Mouse (Mus musculus) layer of hippocampus, adult 8-10 months (tissue): Measurements from ENCODE around the gene Tiam1. TPM values are rescaled to one million over a fixed set of nuclear protein-coding genes. Genes with fewer than 3 reads are reported as not detected.

Experiments
- DNase-seq, 2 experiments: peaks; one replicate each; pipeline ENCODE4 v3.0.0; 2022; ENCODE audit warnings: low spot score in 2 of 2
- total RNA-seq, 4 experiments: library from RNA; stranded (reverse); gene quantifications; 2 replicates each; pipeline ENCODE4 v1.2.4; 2022

Gene Tiam1
- 100 to 1,000 TPM; 103 to 125 (median 116) TPM for total RNA-seq

- peak; percentile 95 to 97 for DNase-seq
These were observed at the start of gene Tiam1 for GRCm38 (mm10) chr16:90143760-90144516. Tiam1 (minus strand) TSS chr16:90143769.

GRCm38 (mm10) chr16:90191289-90191688 lies 47.7 kb upstream of the Tiam1 start:
- DNase-seq, result no peak

GRCm38 (mm10) chr16:90187453-90187852 lies 43.9 kb upstream of the Tiam1 start:
- DNase-seq, result no peak

GRCm38 (mm10) chr16:90185928-90186588 lies 42.5 kb upstream of the Tiam1 start:
- peak; percentile 74 to 89 for DNase-seq

- DNase-seq, result no peak
These were observed 40.6 kb upstream of the Tiam1 start for GRCm38 (mm10) chr16:90184135-90184534.

- DNase-seq, result no peak
These were observed 38.1 kb upstream of the Tiam1 start for GRCm38 (mm10) chr16:90181673-90182072.

- DNase-seq, result no peak
These were observed 37.4 kb upstream of the Tiam1 start for GRCm38 (mm10) chr16:90180975-90181374.

- no peak for DNase-seq
These were observed 36.3 kb upstream of the Tiam1 start for GRCm38 (mm10) chr16:90179892-90180291.

GRCm38 (mm10) chr16:90178404-90178803 lies 34.8 kb upstream of the Tiam1 start:
- DNase-seq, result no peak

GRCm38 (mm10) chr16:90177425-90177824 lies 33.9 kb upstream of the Tiam1 start:
- DNase-seq, result no peak

GRCm38 (mm10) chr16:90176472-90176871 lies 32.9 kb upstream of the Tiam1 start:
- DNase-seq, result peak; percentile 68 to 71

- no peak for DNase-seq
These were observed 27.8 kb upstream of the Tiam1 start for GRCm38 (mm10) chr16:90171416-90171815.

- DNase-seq, result no peak
These were observed 27.1 kb upstream of the Tiam1 start for GRCm38 (mm10) chr16:90170676-90171075.

- no peak for DNase-seq
These were observed 26.5 kb upstream of the Tiam1 start for GRCm38 (mm10) chr16:90169863-90170630.

GRCm38 (mm10) chr16:90167646-90168045 lies 24.1 kb upstream of the Tiam1 start:
- peak; percentile 58 to 82 for DNase-seq

GRCm38 (mm10) chr16:90165435-90165834 lies 21.9 kb upstream of the Tiam1 start:
- no peak for DNase-seq

- no peak for DNase-seq
These were observed 21.4 kb upstream of the Tiam1 start for GRCm38 (mm10) chr16:90164942-90165341.

GRCm38 (mm10) chr16:90155080-90155479 lies 11.5 kb upstream of the Tiam1 start:
- DNase-seq, result no peak

GRCm38 (mm10) chr16:90150820-90151219 lies 7.3 kb upstream of the Tiam1 start:
- DNase-seq, result no peak

- DNase-seq, result no peak
These were observed 6.6 kb upstream of the Tiam1 start for GRCm38 (mm10) chr16:90150126-90150525.

GRCm38 (mm10) chr16:90149335-90149734 lies 5.8 kb upstream of the Tiam1 start:
- DNase-seq, result no peak

- DNase-seq, result no peak
These were observed 1.7 kb upstream of the Tiam1 start for GRCm38 (mm10) chr16:90145244-90145643.
